Mouse (Mus musculus) adrenal gland, postnatal 4 days (tissue): ENCODE measurements around the gene Polg. TPM values are rescaled to one million over a fixed set of nuclear protein-coding genes. Genes with fewer than 3 reads are reported as not detected.

Experiments used
- DNase-seq, 2 experiments: peaks; one replicate each; pipeline ENCODE4 v3.0.0; 2021 to 2022; ENCODE audit warnings: low spot score in 2 of 2, mixed read lengths in 2 of 2
- long read RNA-seq, 2 experiments: library from polyadenylated mRNA; stranded (forward); transcript quantifications; one replicate each; pipeline ENCODE4 v2.0.0; 2021
- total RNA-seq, 2 experiments: library from RNA; stranded (reverse); gene quantifications; 2 replicates each; pipeline ENCODE4 v1.2.3; 2021

Polg gene
- total RNA-seq = 10 to 100 TPM; 87.2 to 93.7 TPM
- long read RNA-seq, experiment 1, full-length matches to known transcripts = 17 of 32 reads
- long read RNA-seq, experiment 1, partial matches to known transcripts = 9 of 32 reads
- long read RNA-seq, experiment 1, other reads (novel, unspliced or antisense) = 6 of 32 reads
- long read RNA-seq, experiment 2, full-length matches to known transcripts = 68 of 127 reads
- long read RNA-seq, experiment 2, partial matches to known transcripts = 20 of 127 reads
- long read RNA-seq, experiment 2, other reads (novel, unspliced or antisense) = 39 of 127 reads

DNA sequence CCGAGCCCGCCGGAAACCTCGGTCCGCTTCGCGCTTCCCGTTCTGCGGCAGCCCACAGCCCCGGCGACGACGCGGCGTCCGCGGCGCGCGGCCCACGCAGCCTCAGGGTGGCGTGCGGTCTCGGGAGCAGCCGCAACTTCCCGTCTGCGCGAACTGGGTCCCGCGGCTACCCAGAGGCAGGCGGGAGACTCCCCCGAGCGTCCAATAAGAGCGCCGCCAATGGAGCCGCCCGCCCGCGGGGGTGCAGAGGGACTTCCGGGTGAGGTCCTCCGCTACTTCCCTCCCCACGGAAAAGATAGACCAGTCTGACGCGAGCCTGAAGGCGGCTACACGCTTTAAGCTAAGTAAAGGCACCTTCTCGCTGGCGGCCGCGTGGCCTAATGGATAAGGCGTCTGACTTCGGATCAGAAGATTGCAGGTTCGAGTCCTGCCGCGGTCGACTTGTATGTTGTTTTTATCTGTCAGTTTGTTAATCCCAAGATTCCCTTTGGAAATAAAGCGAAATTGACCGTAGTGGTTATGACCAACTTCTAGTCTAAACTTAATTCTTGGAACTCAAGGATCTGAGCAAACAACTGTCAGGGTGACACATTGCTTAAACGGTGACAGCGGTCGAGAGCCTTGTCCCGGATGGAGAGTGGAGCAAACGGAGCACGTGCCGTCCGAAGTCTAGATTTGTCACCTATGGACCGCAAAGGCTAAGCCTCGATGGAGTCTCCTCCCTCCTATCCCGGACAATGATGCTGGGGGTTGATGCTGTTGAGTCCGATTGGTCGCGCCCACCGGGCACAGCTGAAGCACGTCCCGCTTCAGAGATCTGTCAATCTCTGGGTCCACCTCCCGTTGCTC is at the start of gene Polg:
Polg (minus strand) TSS at position 310 of the 849 bp plus-strand sequence.
- peak; percentile 99 for DNase-seq

DNA sequence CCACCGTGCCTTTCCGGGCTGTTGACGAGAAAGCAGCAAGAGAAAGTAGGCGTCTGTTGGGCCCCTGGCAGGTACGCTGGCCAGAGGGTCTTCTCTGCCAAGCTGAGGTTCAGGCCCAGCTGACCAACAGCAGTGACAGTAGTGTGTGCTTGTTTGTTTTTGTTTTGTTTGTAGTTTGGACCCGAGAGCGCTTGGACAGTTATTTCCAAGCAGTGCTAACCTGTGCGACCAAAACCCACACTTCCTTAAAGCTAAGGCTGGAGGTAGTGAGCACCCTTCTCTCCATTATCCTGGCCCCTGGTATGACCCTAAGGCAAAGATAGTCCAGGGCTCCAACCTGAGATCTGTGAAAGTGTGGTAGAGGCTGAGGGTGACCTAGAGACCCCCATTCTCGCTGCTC is 49.7 kb upstream of the Polg start:
- DNase-seq = no peak

DNA sequence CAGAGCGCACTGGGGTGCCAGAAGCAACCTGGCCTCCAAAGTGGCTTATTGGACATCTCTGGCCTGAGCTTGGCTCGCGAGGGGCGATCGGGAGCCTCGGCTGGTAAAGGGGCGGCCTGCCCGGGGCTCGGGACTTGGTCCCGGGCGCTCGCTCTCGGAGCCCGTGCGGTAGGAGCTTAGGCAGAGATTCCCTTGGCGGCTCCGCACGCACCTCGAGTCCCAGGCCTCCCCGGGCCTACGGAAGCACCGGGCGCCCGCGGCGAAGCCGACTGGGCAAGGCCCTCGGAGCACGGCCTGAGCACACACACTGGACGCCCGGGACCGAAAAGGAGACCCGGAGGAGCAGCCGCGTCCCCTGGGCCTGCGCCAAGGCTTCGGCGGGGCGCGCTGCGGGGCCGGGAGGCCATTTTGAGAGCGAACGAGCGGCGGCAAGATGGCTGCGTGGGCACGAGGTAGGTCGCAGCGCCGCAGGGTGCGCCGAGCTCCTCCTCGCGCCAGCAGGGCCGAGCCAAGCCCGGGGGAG is 49.1 kb upstream of the Polg start:
- DNase-seq = no peak

DNA sequence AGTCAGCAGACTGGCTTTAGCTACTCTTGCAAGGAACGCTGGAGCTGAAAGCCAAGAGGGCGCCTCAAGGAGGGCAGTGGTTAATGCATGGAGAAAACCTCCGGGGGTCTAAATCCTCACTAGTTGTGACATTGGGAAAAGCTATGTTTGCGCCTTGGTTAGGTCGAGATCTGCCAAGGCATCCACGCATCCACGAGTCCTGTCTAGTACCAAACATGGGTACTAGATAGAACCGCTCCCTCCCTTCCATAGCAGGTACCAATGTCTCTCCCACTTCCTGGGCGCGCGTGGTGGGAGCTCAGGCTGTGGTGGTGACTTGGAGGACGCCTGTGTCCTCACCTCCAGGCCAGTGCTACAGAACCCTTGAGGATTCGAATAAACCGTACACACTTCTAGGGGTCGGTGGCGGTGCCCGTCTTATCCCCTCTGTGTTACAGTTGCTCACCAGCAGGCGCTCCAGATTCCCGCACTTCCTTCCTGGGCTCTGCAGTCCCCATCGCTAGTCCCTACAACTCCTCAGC is 48.3 kb upstream of the Polg start:
- DNase-seq = no peak

DNA sequence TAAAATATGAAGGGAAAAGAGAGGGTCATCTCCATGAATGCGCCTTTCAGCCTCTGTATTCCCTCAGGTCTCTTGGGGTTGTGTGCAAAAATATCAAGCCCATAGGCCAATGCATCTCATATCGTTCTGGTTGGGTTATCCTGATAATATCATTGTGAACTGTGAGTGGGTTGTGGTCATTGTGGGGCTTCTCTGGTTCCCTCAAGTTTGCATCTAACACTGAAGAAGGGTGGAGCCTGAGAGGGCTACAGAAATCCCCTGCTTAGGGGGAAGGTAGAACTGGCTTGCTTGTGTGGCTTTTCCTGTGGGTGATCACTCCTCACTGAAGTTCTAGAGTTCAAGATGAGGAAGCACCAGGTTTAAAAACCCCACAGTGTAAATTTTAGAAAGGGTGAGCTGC is 47.3 kb upstream of the Polg start:
- no peak for DNase-seq

DNA sequence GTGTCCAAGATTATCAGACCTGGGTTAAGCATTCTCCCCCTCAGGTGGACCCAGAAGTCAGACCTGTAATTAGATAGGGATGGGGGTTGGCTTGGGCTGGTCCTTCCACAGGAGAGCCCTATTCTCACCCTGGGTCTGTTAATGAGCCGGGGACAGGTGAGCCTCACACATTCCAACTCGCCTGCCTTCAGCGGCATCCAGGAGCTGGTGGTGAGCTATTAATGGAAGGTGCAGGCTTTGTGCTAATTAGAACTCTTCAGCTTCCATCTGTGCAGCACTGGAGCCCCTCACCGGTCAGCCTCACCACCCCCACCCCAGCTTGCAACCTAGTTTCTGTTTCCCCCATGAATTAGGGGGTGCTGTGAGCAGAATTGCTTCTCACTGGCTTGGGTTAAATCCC is 46.3 kb upstream of the Polg start:
- DNase-seq = no peak

DNA sequence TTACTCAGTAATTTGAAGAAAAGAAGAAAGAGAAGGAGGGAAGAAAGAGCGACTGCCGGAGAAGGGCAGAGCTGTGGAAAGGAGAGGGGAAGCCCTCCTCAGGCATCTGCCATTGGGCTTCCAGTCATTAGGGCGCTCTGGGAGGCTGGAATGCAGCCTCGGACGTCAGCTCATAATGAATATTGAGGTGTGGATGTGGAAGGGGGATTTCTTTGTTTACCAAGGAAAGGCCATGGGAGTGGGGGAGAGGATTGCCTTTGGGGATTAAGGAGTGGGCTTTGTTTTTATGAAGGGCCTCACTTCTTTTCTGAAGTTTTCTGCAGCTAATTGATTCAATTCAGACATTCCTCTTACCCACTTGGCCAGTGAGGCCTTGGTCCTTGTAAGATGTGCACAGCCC is 45.5 kb upstream of the Polg start:
- no peak for DNase-seq

DNA sequence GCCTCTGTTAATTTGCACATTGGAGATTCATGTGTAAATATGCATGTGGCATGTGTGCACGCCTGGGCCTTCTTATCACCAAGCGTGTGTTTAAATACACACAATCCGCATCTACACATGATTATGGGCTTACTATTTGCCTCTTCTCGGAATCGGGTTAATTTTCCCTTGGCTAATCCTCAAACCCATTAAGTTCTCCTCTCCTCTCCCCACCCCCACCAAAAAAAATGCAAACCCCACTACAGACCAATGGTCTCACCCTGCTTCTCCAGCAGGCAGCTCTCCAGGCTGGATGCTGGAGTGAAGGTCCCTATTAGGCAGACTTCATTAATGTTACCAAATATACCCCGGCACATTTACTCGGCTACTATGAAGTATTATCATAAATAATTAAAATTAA is 45.0 kb upstream of the Polg start:
- no peak for DNase-seq

DNA sequence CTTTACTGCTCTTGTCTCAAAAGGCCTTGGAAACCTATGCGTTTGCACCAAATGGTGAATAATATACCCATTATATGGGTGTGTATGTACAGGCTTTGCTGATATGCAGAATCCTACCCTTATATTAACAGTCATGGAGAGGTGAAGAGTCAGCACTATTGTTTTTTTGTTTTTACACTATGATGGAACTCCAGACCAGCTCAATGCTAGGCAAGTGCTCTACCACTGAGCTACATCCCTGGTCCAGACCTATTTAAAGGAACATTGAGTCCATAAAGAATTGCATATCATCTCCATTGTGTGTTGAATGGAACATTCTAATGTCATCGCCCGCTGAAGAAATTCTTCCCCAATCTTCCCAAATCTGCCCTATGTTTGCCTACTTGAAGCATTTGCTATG is 44.5 kb upstream of the Polg start:
- no peak for DNase-seq

DNA sequence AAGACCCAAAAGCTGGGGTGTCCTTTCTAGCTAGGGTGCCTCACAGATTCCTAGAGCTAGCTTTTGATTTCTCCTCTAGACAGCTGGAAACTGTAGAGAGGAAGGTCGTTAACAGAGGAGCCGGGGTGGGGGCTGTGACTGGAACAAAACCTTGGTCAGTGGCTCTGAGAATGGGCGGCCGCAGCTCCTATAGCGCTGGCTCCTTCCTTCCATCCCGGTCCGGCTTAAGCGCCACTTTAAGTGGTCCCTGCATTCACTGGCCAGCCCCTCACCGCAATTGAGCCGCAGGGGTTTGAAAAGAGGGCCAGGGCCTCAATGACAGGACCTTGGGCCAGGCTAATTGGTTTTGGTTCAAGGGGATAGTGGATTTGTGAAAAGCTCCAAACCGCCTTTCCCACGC is 43.5 kb upstream of the Polg start:
- DNase-seq = no peak

DNA sequence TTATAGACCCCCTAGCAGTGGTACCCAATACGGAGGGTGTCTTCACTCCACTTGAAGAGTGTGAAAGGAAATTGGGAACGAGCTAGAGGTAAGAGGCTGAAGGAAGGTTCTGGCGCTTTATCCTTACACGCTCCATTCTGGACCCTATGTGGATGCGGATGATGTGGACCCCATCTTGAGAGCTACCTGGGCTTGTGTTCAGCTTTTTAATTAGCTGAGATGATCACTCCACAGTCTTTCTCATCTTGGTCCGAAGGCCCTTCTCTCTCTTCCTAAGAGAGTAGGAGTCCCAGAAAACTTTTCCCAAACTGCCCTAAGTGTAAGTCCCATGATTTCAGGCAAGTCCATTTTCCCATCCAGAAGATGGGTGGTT is 43.1 kb upstream of the Polg start:
- no peak for DNase-seq

DNA sequence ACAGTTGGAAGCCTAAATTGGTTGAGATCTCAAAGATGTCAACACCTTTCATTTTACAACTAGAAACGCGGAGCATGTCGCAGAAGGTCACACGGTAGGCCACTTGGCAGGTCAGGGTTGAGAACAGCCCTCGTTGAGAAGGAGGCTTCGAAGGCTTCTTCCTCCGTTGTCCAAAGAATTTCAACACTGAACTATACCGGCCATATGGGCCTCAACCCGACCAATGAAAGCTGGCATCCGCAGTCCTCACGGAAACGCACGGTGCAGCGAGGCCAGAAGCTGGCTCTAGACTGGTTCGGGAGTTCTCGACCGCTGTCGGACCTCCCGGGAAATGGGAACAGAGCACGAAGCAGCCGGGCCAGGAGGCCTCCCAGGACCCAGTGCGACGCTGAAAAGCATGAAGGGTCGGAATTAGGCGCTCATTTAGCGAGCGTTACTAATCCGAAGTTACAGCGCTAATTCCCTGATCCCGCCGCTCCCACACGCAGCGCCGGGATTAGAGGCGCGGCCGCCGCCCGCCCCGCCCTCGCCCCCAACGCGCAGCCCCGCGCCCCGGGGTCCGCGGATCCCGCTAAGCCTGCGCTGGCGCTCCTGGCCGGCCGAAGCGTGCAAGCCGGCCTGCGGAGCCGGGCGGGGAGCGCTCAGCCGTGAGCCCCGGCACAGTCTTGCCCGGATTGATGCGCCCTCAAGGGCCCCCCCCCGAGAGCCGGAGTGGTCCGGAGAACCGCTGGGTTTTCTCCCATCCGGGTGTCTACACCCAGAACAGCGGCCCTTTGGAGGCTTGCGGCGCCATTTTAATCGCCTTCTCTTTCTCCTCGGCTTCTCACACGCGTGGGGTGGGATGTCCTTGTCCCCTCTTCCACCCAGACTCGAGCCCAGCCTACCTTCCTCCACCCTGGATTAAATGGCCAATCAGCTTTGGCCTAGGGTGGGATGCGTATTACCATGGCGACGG is 42.4 kb upstream of the Polg start:
- no peak for DNase-seq

DNA sequence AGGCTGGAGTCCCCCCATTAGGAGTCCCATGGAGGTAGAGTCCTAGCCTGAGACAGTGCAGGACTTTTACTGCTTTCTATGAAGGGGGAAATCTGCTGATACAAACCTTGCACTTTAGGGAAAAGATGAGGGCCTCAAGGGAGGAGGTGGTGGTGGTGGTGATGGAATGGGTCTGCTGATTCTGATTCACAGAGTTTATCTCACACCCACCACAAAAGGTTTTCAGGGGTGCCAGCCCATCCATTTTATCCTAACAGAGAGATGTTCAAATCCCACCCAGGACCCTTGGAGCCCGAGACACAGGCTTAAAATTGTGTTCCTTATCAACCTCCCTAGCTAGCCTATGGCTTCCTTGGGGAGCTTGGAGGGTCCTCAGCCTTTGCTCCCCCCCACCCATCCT is 41.6 kb upstream of the Polg start:
- no peak for DNase-seq

DNA sequence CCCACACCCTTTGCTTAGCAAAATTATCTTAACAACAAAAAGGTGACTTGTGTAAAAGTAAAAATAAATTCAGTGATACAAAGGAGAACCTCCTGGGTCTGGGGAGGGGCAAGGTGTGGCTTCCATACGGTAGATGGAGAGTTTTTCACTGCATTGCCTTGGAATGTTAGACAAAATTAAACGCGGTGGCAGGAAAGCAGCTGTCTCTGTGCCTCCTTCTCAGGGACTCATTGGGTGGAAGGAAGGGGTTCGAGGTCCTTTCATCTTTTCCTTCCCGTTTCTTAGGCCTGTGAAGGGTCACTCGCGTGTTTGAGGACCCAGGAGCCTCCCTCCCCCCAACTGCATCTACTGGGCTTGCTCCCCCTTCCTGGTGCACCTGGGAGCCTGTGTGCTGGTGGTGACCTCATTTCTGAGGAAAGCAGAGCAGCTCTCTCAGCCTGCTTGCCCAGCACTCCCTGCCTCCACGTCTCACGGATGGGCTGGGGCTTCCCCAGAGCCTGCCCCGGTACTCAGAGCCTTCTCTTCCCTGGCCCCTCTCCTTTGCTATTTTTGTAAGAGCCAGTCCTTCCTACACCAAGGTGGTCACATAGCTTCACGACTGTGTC is 41.0 kb upstream of the Polg start:
- DNase-seq = no peak

DNA sequence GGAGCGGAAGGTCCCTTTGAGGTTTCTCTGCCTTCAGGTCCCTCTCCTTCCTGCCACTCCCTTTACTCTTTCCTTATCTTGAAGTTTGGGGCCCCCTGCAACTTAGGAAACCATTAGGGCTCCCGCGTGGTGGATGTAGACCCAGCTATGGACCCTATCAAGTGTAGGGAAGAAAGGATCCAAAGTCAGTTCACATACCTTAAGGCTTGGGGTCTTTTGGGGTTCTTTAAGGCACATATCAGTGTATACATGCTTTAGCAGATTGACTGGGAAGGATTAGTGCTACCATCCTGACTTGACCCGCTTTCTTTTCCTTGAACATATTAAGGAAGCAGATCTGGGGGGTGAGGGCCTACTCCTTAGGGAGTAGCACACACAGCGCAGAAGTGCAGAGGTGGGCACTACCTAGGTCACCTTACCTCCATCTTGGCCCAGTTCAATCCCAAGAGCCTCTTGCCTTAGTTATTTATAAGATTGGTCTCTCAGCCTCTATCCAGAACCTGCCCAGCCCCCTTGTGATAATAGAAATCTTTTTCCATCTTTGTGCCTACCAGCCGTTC is 40.4 kb upstream of the Polg start:
- DNase-seq = no peak

DNA sequence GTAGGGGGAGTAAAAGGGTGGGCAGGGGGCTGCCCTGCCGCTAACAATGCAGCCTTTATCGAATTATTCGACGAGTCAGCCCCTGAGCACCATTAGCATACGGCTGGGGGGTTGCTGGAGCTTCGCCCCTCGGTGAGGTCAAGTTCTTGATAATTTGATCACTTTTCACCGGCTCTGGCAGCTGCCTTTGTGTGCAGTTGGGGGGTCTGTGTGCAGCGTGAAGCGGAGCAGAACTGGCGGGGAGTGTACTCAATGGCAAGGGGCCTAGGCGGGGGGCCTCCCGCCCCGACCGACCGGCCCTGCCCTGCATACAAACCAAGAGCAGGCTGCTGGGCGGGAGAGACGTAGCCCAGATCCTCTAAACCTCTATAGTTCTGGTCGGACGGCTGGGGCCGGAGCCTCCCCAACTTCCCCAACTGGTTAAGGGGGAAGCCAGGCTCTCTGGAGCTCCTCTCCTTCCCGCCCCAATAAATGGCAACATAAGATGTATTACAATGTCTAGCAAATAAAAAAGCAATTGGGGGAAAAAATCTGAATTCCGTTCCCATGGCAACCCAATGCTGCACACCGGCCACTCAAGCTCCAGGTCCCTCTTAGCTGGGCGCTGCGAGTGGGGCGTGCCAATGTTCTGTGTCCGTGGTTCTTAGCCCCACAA is 39.8 kb upstream of the Polg start:
- DNase-seq = no peak

DNA sequence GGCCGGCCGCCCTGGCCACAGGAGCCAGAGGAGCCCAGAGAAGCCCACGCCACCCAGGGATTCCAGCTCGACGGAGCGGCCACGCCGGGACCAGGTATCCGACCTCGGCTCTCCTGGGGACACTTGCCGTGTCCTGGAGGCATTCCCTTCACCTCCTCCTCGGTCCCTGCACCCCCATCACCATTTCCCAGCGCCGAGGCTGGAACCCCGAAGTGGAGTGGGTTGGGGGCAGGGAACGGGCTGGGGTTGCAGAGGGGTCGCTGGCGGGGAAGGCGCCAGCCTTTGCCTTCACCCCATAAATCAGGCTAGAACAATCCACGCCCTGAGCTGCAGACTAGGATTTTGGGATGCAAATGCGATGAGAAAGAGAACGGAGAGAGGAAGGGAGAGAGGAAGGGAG is 39.2 kb upstream of the Polg start:
- no peak for DNase-seq

DNA sequence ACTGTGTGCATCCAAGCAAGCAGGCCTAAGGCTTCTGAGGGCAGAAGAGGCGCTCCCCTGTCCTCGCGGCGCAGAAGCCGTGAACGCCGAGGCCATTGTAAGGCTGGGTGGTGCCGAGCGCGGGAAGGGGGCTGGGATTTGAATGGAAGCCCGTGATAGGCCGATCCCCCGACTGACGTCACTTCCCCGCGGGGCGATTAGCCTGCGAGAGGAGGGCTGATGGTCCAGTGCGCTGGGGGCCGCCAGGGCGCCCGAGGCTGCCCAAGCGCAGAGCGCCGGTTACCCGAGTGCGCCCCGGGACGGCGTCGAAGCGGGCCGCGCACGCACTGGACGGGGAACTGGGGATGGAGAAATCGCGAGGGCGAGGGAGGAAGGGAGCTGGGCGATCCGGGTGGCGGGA is 38.6 kb upstream of the Polg start:
- DNase-seq = no peak

DNA sequence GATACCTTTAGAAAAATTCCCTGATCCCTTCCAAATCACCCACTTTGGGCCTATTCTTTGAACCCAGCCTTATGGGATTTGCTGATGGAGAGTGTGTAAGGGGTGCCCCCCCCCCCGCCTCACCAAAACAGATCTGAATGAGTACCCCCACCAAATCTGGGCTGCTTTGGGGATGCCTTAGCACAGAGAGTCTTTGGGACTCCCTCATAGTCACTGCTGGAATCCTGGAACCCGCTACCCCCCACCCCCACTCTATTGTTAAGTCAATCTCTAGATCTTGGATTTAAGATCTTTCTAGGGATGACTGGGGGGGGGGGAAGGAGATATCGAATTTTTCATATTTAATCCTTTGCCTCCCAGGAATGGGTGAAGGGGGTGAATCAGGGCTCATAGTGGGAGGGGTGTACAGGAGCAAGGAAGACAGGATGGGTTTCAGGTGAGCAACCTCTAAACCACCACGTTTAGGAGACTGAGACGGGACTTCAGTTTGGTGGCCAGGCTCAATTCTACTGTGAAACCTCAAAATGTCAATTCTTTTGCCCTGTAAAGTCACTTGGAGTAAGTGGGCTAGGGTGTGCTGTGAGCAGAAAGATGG is 37.6 kb upstream of the Polg start:
- no peak for DNase-seq

DNA sequence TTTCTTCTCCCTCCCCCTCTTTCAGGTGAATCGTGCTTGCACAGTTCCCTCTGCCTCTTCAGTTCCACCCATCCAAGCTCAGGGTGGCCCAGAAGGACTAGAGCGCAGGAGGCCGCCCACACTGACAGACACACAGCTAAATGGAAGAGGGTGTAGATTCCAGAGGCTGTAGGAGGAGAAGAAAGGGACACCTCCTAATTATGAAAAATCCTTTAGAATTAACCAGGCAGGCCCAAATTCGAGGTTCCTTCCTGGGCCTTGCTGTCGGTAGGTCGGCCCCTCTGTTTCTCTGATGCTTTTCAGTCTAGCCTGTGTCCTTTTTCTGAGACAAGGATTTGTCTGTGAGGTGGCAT is 36.9 kb upstream of the Polg start:
- no peak for DNase-seq
